Mouse (Mus musculus) ZHBTc4 (cell line): ENCODE results near the gene Ndc1.
A peak's percentile ranks its signal among the peaks of the same experiment; 100 is the strongest.

Experiments
- DNase-seq: peaks from one replicate; pipeline ENCODE4 v3.0.0-alpha.2; 2011; ENCODE audit warnings: low read depth, low spot score

Gene Ndc1

GRCm38 (mm10) chr4:107442288-107442687 is 74.7 kb downstream of the Ndc1 start:
- DNase-seq = no peak

- DNase-seq = no peak
These were observed 75.4 kb downstream of the Ndc1 start for GRCm38 (mm10) chr4:107442891-107443483.

GRCm38 (mm10) chr4:107443621-107444020 is 76.0 kb downstream of the Ndc1 start:
- DNase-seq = no peak

GRCm38 (mm10) chr4:107448481-107448880 is 80.9 kb downstream of the Ndc1 start:
- peak; percentile 24 for DNase-seq

GRCm38 (mm10) chr4:107449519-107449918 is 81.9 kb downstream of the Ndc1 start:
- no peak for DNase-seq

- DNase-seq = peak; percentile 56
These were observed 84.9 kb downstream of the Ndc1 start for GRCm38 (mm10) chr4:107452266-107453015.

GRCm38 (mm10) chr4:107453141-107453984 is 85.8 kb downstream of the Ndc1 start:
- DNase-seq = peak; percentile 93

GRCm38 (mm10) chr4:107457602-107458001 is 90.0 kb downstream of the Ndc1 start:
- DNase-seq = peak; percentile 25

- DNase-seq = no peak
These were observed 91.3 kb downstream of the Ndc1 start for GRCm38 (mm10) chr4:107458907-107459306.

- DNase-seq = no peak
These were observed 91.9 kb downstream of the Ndc1 start for GRCm38 (mm10) chr4:107459461-107459860.

GRCm38 (mm10) chr4:107460468-107460867 is 92.9 kb downstream of the Ndc1 start:
- DNase-seq = no peak
